Mouse (Mus musculus) kidney, postnatal 0 days (tissue): Measurements from ENCODE around the gene Mark3. TPM values are rescaled to one million over a fixed set of nuclear protein-coding genes. Genes with fewer than 3 reads are reported as not detected.
"Not testable (repeated sequence)": the region's sequence is repeated elsewhere in the genome, so short reads cannot be mapped to it uniquely, and the experiment has no call there.

Experiments used
- ATAC-seq: fragments of 200-750 bp; cut with Nextera tagmentation; replicated peaks from 2 replicates; pipeline ENCODE4 v1.8.0; 2017; ENCODE audit warnings: low read depth, moderate number of reproducible peaks, moderate TSS enrichment, moderate library complexity; ENCODE audit not compliant: low FRiP score
- DNase-seq: peaks from one replicate; pipeline ENCODE4 v3.0.0-alpha.2; 2016; ENCODE audit warnings: low spot score
- H3K27ac ChIP-seq: fragments of 300-500 bp; sonication (generic); 2 replicates; pipeline ENCODE4 v1.5.1; 2014; ENCODE audit warnings: mild to moderate bottlenecking
- H3K27me3 ChIP-seq: fragments of 300-500 bp; sonication (generic); 2 replicates; pipeline ENCODE4 v1.6.1; 2014; ENCODE audit warnings: low read length, mixed read lengths; ENCODE audit not compliant: insufficient read depth
- H3K36me3 ChIP-seq: fragments of 300-500 bp; sonication (generic); 2 replicates; pipeline ENCODE4 v1.6.1; 2014; ENCODE audit warnings: low read length, mixed read lengths; ENCODE audit not compliant: insufficient read depth
- H3K4me1 ChIP-seq: fragments of 300-500 bp; sonication (generic); replicated peaks from 2 replicates; pipeline ENCODE4 v1.6.1; 2014; ENCODE audit warnings: antibody characterized with exemption, low read length, mixed read lengths; ENCODE audit not compliant: insufficient read depth
- H3K4me2 ChIP-seq: fragments of 300-500 bp; sonication (generic); 2 replicates; pipeline ENCODE4 v1.6.1; 2014; ENCODE audit warnings: mild to moderate bottlenecking, low read length, moderate library complexity, mixed read lengths
- H3K4me3 ChIP-seq: fragments of 300-500 bp; sonication (generic); replicated peaks from 2 replicates; pipeline ENCODE4 v1.5.1; 2014; ENCODE audit warnings: low read depth, low read length
- H3K9ac ChIP-seq: fragments of 300-500 bp; sonication (generic); 2 replicates; pipeline ENCODE4 v1.6.1; 2014; ENCODE audit warnings: low read depth, low read length
- H3K9me3 ChIP-seq: fragments of 300-500 bp; sonication (generic); replicated peaks from 2 replicates; pipeline ENCODE4 v1.6.1; 2016; ENCODE audit warnings: low read length, inconsistent platforms, mixed read lengths
- CTCF ChIP-seq: IDR thresholded peaks from 2 replicates; pipeline ENCODE4 v1.5.1; 2016; ENCODE audit warnings: antibody characterized with exemption, low read depth, mild to moderate bottlenecking, moderate library complexity
- WGBS: fragments of 180-500 bp; shearing (Covaris S2); extraction: QIAGEN DNeasy Blood & Tissue Kit; methylation state at CpG from one replicate; pipeline ENCODE4 v1.1.7; 2014; 5-methylcytosine and 5-hydroxymethylcytosine counted together
- polyA plus RNA-seq: library from polyadenylated mRNA; unstranded; fragments of >200 nt; fragmentation: Nextera tagmentation; extraction: Ambion mirVana; gene quantifications from 2 replicates; pipeline ENCODE4 v1.2.1, GENCODE M21; 2015

Gene Mark3
- polyA plus RNA-seq, 1 experiment from 2014 or later, result 37.9 TPM

- H3K4me1 ChIP-seq, result no peaks in the 10 kb centered on the region
- 82% methylated on average over 3 of the region's 3 CpGs for WGBS
- H3K4me2 ChIP-seq, result no peak overlapping the region
- no peak overlapping the region for H3K9ac ChIP-seq
- no peak for TF ChIP-seq CTCF
- ATAC-seq (no peak), DNase-seq (no peak)
- H3K4me3 ChIP-seq, result no peak overlapping the region
- peaks cover 53% of the 10 kb centered on the region for H3K36me3 ChIP-seq
- H3K27ac ChIP-seq, result no peak overlapping the region
- H3K9me3 ChIP-seq, result no peaks in the 10 kb centered on the region
- no peaks in the 10 kb centered on the region for H3K27me3 ChIP-seq
Observed at GRCm38 (mm10) chr12:111652953-111653352, 78.6 kb downstream of the Mark3 start.

- DNase-seq, result peak; percentile 88
- H3K4me1 ChIP-seq, result no peaks in the 10 kb centered on the region
- ATAC-seq, result 0 out of 2 replicates have a peak, but pooled peaks have one; percentile 35
- H3K9me3 ChIP-seq, result no peaks in the 10 kb centered on the region
- H3K9ac ChIP-seq, result no peak overlapping the region
- H3K27me3 ChIP-seq, result no peaks in the 10 kb centered on the region
- no peak overlapping the region for H3K4me2 ChIP-seq
- TF ChIP-seq CTCF, result peak; percentile 86
- no peak overlapping the region for H3K4me3 ChIP-seq
- peaks cover 53% of the 10 kb centered on the region for H3K36me3 ChIP-seq
- H3K27ac ChIP-seq, result no peak overlapping the region
- 41% methylated on average over 3 of the region's 3 CpGs for WGBS
Observed at GRCm38 (mm10) chr12:111653434-111653833, 79.1 kb downstream of the Mark3 start.

DNA sequence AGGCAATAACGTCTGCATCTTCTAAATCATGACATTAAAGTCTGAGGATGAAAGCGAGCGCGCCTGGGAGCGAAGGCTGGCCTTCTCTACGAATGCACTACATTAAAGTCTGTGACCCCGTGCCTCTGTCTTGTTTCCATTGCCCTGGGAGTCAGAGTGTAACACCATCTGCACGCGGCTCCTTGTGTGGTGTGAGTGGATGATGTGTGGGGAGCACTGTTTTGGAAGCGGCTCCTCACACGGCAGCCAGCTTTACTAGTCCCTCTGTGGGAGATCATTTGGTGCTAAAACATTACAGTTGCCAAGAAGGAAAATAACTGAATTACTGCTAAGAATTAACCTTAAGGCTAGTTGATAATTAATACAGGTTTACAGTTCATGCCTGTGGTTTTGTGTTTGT is 81.4 kb downstream of the Mark3 start:
- Histone ChIP-seq H3K27me3 (no peaks in the 10 kb centered on the region), H3K4me1 (no peaks in the 10 kb centered on the region), H3K4me2 (no peak overlapping the region), H3K4me3 (no peak overlapping the region), H3K27ac (no peak overlapping the region), H3K36me3 (peaks cover 37% of the 10 kb centered on the region), H3K9ac (no peak overlapping the region), H3K9me3 (no peaks in the 10 kb centered on the region)
- 66% methylated on average over 11 of the region's 11 CpGs for WGBS
- TF ChIP-seq CTCF, result no peak
- no peak for ATAC-seq
- no peak for DNase-seq

GRCm38 (mm10) chr12:111659331-111659730 is 85.0 kb downstream of the Mark3 start:
- H3K4me3 ChIP-seq, result no peak overlapping the region
- H3K4me2 ChIP-seq, result no peak overlapping the region
- no peak for TF ChIP-seq CTCF
- H3K27me3 ChIP-seq, result no peaks in the 10 kb centered on the region
- peaks cover 31% of the 10 kb centered on the region for H3K36me3 ChIP-seq
- no peaks in the 10 kb centered on the region for H3K9me3 ChIP-seq
- WGBS, result 91% methylated on average over 4 of the region's 4 CpGs
- DNase-seq, result no peak
- H3K27ac ChIP-seq, result no peak overlapping the region
- H3K4me1 ChIP-seq, result peaks cover 7% of the 10 kb centered on the region
- no peak for ATAC-seq
- H3K9ac ChIP-seq, result no peak overlapping the region

DNA sequence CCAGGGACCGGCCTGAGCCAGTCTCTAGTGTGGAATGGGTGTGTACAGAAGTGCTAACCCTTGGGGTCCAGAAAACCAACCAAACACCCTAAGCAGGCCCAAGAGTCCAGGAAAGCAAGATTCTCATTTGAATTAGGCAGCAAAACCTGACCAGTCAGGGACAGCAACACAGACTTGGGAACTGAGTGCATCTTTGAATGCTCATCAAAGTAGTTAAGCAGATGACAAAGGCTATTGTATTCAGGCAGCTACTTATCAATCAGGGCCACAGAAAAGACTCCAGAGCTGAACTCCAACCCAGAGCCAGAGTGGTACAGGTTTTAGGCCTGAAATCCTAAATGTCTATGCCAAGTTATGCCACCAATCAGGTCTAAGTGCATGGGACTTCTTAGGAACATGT is 86.3 kb downstream of the Mark3 start:
- ATAC-seq, result no peak
- Histone ChIP-seq H3K9me3 (no peaks in the 10 kb centered on the region), H3K27me3 (no peaks in the 10 kb centered on the region), H3K27ac (no peak overlapping the region), H3K4me3 (no peak overlapping the region), H3K9ac (no peak overlapping the region), H3K4me2 (no peak overlapping the region), H3K4me1 (peaks cover 7% of the 10 kb centered on the region), H3K36me3 (peaks cover 21% of the 10 kb centered on the region)
- DNase-seq, result no peak
- TF ChIP-seq CTCF, result no peak
- WGBS, result 96% methylated on average over 1 of the region's 1 CpGs

DNA sequence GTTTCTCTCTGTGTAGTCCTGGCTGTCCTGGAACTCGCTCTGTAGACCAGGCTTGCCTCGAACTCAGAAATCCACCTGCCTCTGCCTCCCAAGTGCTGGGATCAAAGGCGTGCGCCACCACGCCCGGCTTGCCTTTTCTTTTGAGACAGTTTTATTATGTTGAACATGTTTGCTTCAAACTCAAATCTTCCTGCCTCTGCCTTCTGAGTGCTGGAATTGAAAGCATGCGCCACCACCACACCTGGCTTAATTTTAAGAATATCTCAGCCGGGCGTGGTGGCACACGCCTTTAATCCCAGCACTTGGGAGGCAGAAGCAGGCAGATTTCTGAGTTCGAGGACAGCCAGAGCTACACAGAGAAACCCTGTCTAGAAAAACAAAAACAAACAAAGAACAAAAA is 87.2 kb downstream of the Mark3 start:
- WGBS, result 96% methylated on average over 11 of the region's 11 CpGs
- H3K9me3 ChIP-seq, H3K4me1 ChIP-seq, H3K4me2 ChIP-seq, ATAC-seq, H3K9ac ChIP-seq, DNase-seq, H3K27ac ChIP-seq, H3K27me3 ChIP-seq, H3K4me3 ChIP-seq: not testable (repeated sequence)
- peaks cover 14% of the 10 kb centered on the region for H3K36me3 ChIP-seq
